Mouse (Mus musculus) cortical plate, adult 2 months (tissue): Measurements from ENCODE around the gene Npsr1.

Source experiments
- CTCF ChIP-seq: fragments of 200-500 bp; IDR thresholded peaks from 2 replicates; pipeline ENCODE4 v1.5.1; 2011; ENCODE audit warnings: mild to moderate bottlenecking, control low read depth, low read length; ENCODE audit not compliant: insufficient read depth; ENCODE audit errors: extremely low read depth
- POLR2A ChIP-seq: fragments of 200-500 bp; IDR thresholded peaks from 2 replicates; pipeline ENCODE4 v1.6.1; 2011; ENCODE audit warnings: mild to moderate bottlenecking, low read length, control low read depth; ENCODE audit not compliant: insufficient read depth; ENCODE audit errors: extremely low read depth

DNA sequence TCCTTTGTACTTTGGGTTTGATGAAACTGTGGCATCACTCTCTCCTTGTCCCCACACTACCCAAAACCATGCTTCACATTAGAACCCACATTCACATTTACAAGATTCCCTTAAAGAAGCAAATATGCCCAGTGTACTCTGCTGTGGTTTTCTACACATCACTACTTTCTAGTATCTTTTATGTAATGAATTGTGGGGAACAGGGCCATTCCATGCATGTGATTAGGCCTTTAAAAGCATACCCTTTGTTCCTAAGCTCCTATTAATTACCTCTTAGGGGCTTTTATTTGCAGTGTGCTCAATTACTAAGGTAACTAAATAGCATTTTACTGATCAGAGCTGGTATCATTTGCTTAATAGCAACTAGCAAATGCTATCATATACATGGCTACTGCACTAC lies 149.8 kb downstream of the Npsr1 start:
- no peak for TF ChIP-seq CTCF
- no peak for TF ChIP-seq POLR2A
